Mouse (Mus musculus) right cerebral cortex, postnatal 14 days (tissue): ENCODE measurements at regions not wholly inside any gene's neighbourhood (a gene's known extent, or its start where the extent isn't known, plus 50 kb on each side); places are given as distances from the start of the nearest gene placed in this dataset.

Source experiments
- DNase-seq: peaks from one replicate; pipeline ENCODE4 v3.0.0; 2022

GRCm38 (mm10) chr11:57432299-57432698 lies 86.1 kb downstream of the Fam114a2 start:
- no peak for DNase-seq

GRCm38 (mm10) chr11:57431886-57432285 lies 86.5 kb downstream of the Fam114a2 start:
- no peak for DNase-seq

GRCm38 (mm10) chr11:57426046-57426805 lies 92.2 kb downstream of the Fam114a2 start:
- peak; percentile 22 for DNase-seq

GRCm38 (mm10) chr11:57419416-57419815 lies 99.0 kb downstream of the Fam114a2 start:
- no peak for DNase-seq

GRCm38 (mm10) chr11:57416011-57416410 lies 102.4 kb downstream of the Fam114a2 start:
- DNase-seq = no peak

- DNase-seq = no peak
Measured at GRCm38 (mm10) chr11:57415167-57415566, 103.2 kb downstream of the Fam114a2 start.

GRCm38 (mm10) chr11:57414697-57415096 lies 103.7 kb downstream of the Fam114a2 start:
- no peak for DNase-seq

GRCm38 (mm10) chr11:57413271-57413670 lies 105.1 kb downstream of the Fam114a2 start:
- no peak for DNase-seq

- DNase-seq = peak; percentile 48
Measured at GRCm38 (mm10) chr11:57412766-57413165, 105.7 kb downstream of the Fam114a2 start.

- no peak for DNase-seq
Measured at GRCm38 (mm10) chr11:57404172-57404571, 114.2 kb downstream of the Fam114a2 start.

- no peak for DNase-seq
Measured at GRCm38 (mm10) chr11:57401610-57402009, 116.8 kb downstream of the Fam114a2 start.

GRCm38 (mm10) chr11:57399366-57399765 lies 119.1 kb downstream of the Fam114a2 start:
- DNase-seq = no peak

GRCm38 (mm10) chr11:57396429-57396828 lies 122.0 kb downstream of the Fam114a2 start:
- no peak for DNase-seq

- no peak for DNase-seq
Measured at GRCm38 (mm10) chr11:57390826-57391225, 127.6 kb downstream of the Fam114a2 start.
